Mouse (Mus musculus) MEL (cell line): Measurements from ENCODE around the gene Stra6. TPM values are rescaled to one million over a fixed set of nuclear protein-coding genes. Genes with fewer than 3 reads are reported as not detected.

Experiments used
- DNase-seq: peaks from one replicate; pipeline ENCODE4 v3.0.0; 2011; ENCODE audit warnings: low read depth, low spot score
- H3K27ac ChIP-seq: 2 replicates; pipeline ENCODE4 v1.5.1; 2012; ENCODE audit warnings: low read depth, mild to moderate bottlenecking, control low read depth, low read length, moderate library complexity; ENCODE audit not compliant: control insufficient read depth
- H3K27me3 ChIP-seq, 2 experiments: fragments of 150-350 bp in 1 of 2; sonication (generic) in 1 of 2; 2 replicates each; pipeline ENCODE4 v1.6.1; 2012; ENCODE audit warnings: low read length in 2 of 2, mild to moderate bottlenecking in 2 of 2, improper control_type of control experiment in 1 of 2, moderate library complexity in 1 of 2; ENCODE audit not compliant: insufficient read depth in 2 of 2, control insufficient read depth in 1 of 2
- H3K36me3 ChIP-seq, 2 experiments: 2 replicates each; pipeline ENCODE4 v1.6.1; 2012 to 2014; ENCODE audit warnings: low read length in 2 of 2, improper control_type of control experiment in 1 of 2, inconsistent platforms in 1 of 2, mild to moderate bottlenecking in 1 of 2; ENCODE audit not compliant: insufficient read depth in 2 of 2, control insufficient read depth in 1 of 2
- H3K4me1 ChIP-seq, 2 experiments: fragments of 150-350 bp in 1 of 2; sonication (generic) in 1 of 2; 2 replicates each; pipeline ENCODE4 v1.6.1; 2012; ENCODE audit warnings: low read length in 2 of 2, improper control_type of control experiment in 1 of 2, mild to moderate bottlenecking in 1 of 2; ENCODE audit not compliant: insufficient read depth in 2 of 2, control insufficient read depth in 1 of 2
- H3K4me3 ChIP-seq, 2 experiments: fragments of 150-350 bp in 1 of 2; sonication (generic) in 1 of 2; 2 replicates each; pipeline ENCODE4 v1.5.1; 2012; ENCODE audit warnings: low read depth in 2 of 2, low read length in 2 of 2, mild to moderate bottlenecking in 2 of 2, moderate library complexity in 2 of 2, control low read depth in 1 of 2, improper control_type of control experiment in 1 of 2; ENCODE audit not compliant: control insufficient read depth in 1 of 2, insufficient read depth in 1 of 2
- H3K79me2 ChIP-seq: 2 replicates; pipeline ENCODE4 v1.6.1; 2012; ENCODE audit warnings: mild to moderate bottlenecking, low read length, moderate library complexity; ENCODE audit not compliant: control insufficient read depth, poor library complexity, insufficient read depth
- H3K9ac ChIP-seq: 2 replicates; pipeline ENCODE4 v1.6.1; 2012; ENCODE audit warnings: low read depth, mild to moderate bottlenecking, control low read depth, low read length, moderate library complexity; ENCODE audit not compliant: control insufficient read depth, poor library complexity, severe bottlenecking
- H3K9me3 ChIP-seq: fragments of 150-350 bp; sonication (generic); replicated peaks from 2 replicates; pipeline ENCODE4 v1.6.1; 2012; ENCODE audit warnings: mild to moderate bottlenecking, low read length, improper control_type of control experiment, moderate library complexity; ENCODE audit not compliant: insufficient read depth
- BHLHE40 ChIP-seq: IDR thresholded peaks from 2 replicates; pipeline ENCODE4 v1.6.1; 2012; ENCODE audit warnings: low read depth, mild to moderate bottlenecking, inconsistent platforms, low read length, improper control_type of control experiment, borderline replicate concordance
- CHD1 ChIP-seq: IDR thresholded peaks from 2 replicates; pipeline ENCODE4 v1.6.1; 2012; ENCODE audit warnings: low read depth, mild to moderate bottlenecking, inconsistent platforms, low read length, improper control_type of control experiment
- CTCF ChIP-seq, 3 experiments: IDR thresholded peaks in 2 of 3; conservative IDR thresholded peaks in 1 of 3; 2 replicates each; pipeline ENCODE4 v1.5.1; 2011 to 2012; ENCODE audit warnings: low read length in 3 of 3, low read depth in 2 of 3, mild to moderate bottlenecking in 2 of 3, improper control_type of control experiment in 1 of 3, inconsistent platforms in 1 of 3, mixed read lengths in 1 of 3, moderate library complexity in 1 of 3; ENCODE audit not compliant: control insufficient read depth in 1 of 3, insufficient read depth in 1 of 3, poor library complexity in 1 of 3, severe bottlenecking in 1 of 3
- E2F4 ChIP-seq: IDR thresholded peaks from 2 replicates; pipeline ENCODE4 v1.6.1; 2011; ENCODE audit warnings: low read depth, low read length, improper control_type of control experiment, borderline replicate concordance
- EP300 ChIP-seq, 2 experiments: IDR thresholded peaks; 2 replicates each; pipeline ENCODE4 v1.6.1; 2011; ENCODE audit warnings: improper control_type of control experiment in 2 of 2, low read length in 2 of 2, low read depth in 1 of 2, mild to moderate bottlenecking in 1 of 2
- ETS1 ChIP-seq: IDR thresholded peaks from 2 replicates; pipeline ENCODE4 v1.6.1; 2012; ENCODE audit warnings: low read depth, mild to moderate bottlenecking, inconsistent platforms, low read length, improper control_type of control experiment, moderate library complexity
- HCFC1 ChIP-seq: IDR thresholded peaks from 2 replicates; pipeline ENCODE4 v1.6.1; 2012; ENCODE audit warnings: low read depth, mild to moderate bottlenecking, inconsistent platforms, low read length, improper control_type of control experiment, moderate library complexity
- JUND ChIP-seq: IDR thresholded peaks from 2 replicates; pipeline ENCODE4 v1.6.1; 2011; ENCODE audit warnings: low read depth, mild to moderate bottlenecking, improper control_type of control experiment, low read length
- MAFK ChIP-seq: IDR thresholded peaks from 2 replicates; pipeline ENCODE4 v1.6.1; 2011; ENCODE audit warnings: low read depth, mild to moderate bottlenecking, low read length, improper control_type of control experiment, borderline replicate concordance
- MAZ ChIP-seq: IDR thresholded peaks from 2 replicates; pipeline ENCODE4 v1.6.1; 2012; ENCODE audit warnings: low read depth, mild to moderate bottlenecking, inconsistent platforms, low read length, improper control_type of control experiment
- MEF2A ChIP-seq: IDR thresholded peaks from 2 replicates; pipeline ENCODE4 v1.6.1; 2014; ENCODE audit warnings: low read depth, mild to moderate bottlenecking, inconsistent platforms, low read length, improper control_type of control experiment; ENCODE audit not compliant: poor library complexity, insufficient replicate concordance, severe bottlenecking; ENCODE audit errors: extremely low read depth
- MYB ChIP-seq: IDR thresholded peaks from 2 replicates; pipeline ENCODE4 v1.6.1; 2011; ENCODE audit warnings: mild to moderate bottlenecking, low read depth, low read length, improper control_type of control experiment
- MYC ChIP-seq: IDR thresholded peaks from 2 replicates; pipeline ENCODE4 v1.6.1; 2011; ENCODE audit warnings: low read depth, mild to moderate bottlenecking, low read length, improper control_type of control experiment, moderate library complexity
- POLR2AphosphoS2 ChIP-seq: IDR thresholded peaks from 2 replicates; pipeline ENCODE4 v1.6.1; 2011; ENCODE audit warnings: low read length, improper control_type of control experiment
- POLR2AphosphoS5 ChIP-seq: IDR thresholded peaks from 2 replicates; pipeline ENCODE4 v1.6.1; 2012; ENCODE audit warnings: low read depth, borderline replicate concordance, mild to moderate bottlenecking, inconsistent platforms, low read length, moderate library complexity, mixed read lengths
- RCOR1 ChIP-seq: IDR thresholded peaks from 2 replicates; pipeline ENCODE4 v1.6.1; 2012; ENCODE audit warnings: low read depth, mild to moderate bottlenecking, inconsistent platforms, low read length, improper control_type of control experiment
- SMC3 ChIP-seq: IDR thresholded peaks from 2 replicates; pipeline ENCODE4 v1.6.1; 2011; ENCODE audit warnings: low read depth, low read length, improper control_type of control experiment
- TCF12 ChIP-seq: IDR thresholded peaks from 2 replicates; pipeline ENCODE4 v1.6.1; 2014; ENCODE audit warnings: low read depth, mild to moderate bottlenecking, inconsistent platforms, low read length, improper control_type of control experiment, moderate library complexity
- UBTF ChIP-seq: IDR thresholded peaks from 2 replicates; pipeline ENCODE4 v1.6.1; 2012; ENCODE audit warnings: low read depth, mild to moderate bottlenecking, inconsistent platforms, low read length, improper control_type of control experiment, moderate library complexity, borderline replicate concordance; ENCODE audit not compliant: insufficient read depth
- USF1 ChIP-seq: IDR thresholded peaks from 2 replicates; pipeline ENCODE4 v1.6.1; 2014; ENCODE audit warnings: low read depth, mild to moderate bottlenecking, inconsistent platforms, low read length, improper control_type of control experiment, moderate library complexity
- USF2 ChIP-seq, 2 experiments: IDR thresholded peaks; 2 replicates each; pipeline ENCODE4 v1.6.1; 2011 to 2012; ENCODE audit warnings: improper control_type of control experiment in 2 of 2, low read length in 2 of 2, borderline replicate concordance in 1 of 2, inconsistent platforms in 1 of 2, low read depth in 1 of 2, mild to moderate bottlenecking in 1 of 2; ENCODE audit not compliant: insufficient read depth in 1 of 2
- ZC3H11A ChIP-seq: IDR thresholded peaks from 2 replicates; pipeline ENCODE4 v1.6.1; 2012; ENCODE audit warnings: low read depth, mild to moderate bottlenecking, inconsistent platforms, low read length, improper control_type of control experiment
- ZMIZ1 ChIP-seq: IDR thresholded peaks from 2 replicates; pipeline ENCODE4 v1.6.1; 2012; ENCODE audit warnings: low read depth, mild to moderate bottlenecking, inconsistent platforms, low read length, improper control_type of control experiment, moderate library complexity
- ZNF384 ChIP-seq: IDR thresholded peaks from 2 replicates; pipeline ENCODE4 v1.6.1; 2012; ENCODE audit warnings: low read depth, mild to moderate bottlenecking, inconsistent platforms, low read length, improper control_type of control experiment
- polyA plus RNA-seq, 2 experiments: library from polyadenylated mRNA; stranded (reverse) in 1 of 2; unstranded in 1 of 2; fragments of >175 nt in 1 of 2; fragments of >200 nt in 1 of 2; gene quantifications; 2 replicates each; pipeline versions ENCODE4 v1.2.1 to v1.2.4; 2012; ENCODE audit warnings: low replicate concordance in 2 of 2, low read depth in 1 of 2; ENCODE audit not compliant: insufficient read length in 2 of 2, insufficient read depth in 1 of 2, missing spikeins in 1 of 2
- total RNA-seq: library from RNA; depleted of rRNA; stranded (reverse); fragments of 300-350 nt; gene quantifications from 2 replicates; pipeline ENCODE4 v1.2.3, GENCODE M21; 2012

The Stra6 gene
- total and polyA plus RNA-seq, 3 experiments, result not detected

GRCm38 (mm10) chr9:58179390-58179789 is 115.8 kb downstream of the Stra6 start:
- no peaks in the 10 kb centered on the region for H3K4me1 ChIP-seq
- H3K9me3 ChIP-seq, result no peaks in the 10 kb centered on the region
- no peak for TF ChIP-seq CHD1
- TF ChIP-seq MEF2A, result no peak
- no peak for TF ChIP-seq RCOR1
- no peak for TF ChIP-seq POLR2AphosphoS2
- no peak for TF ChIP-seq ZC3H11A
- no peak for TF ChIP-seq POLR2AphosphoS5
- no peak for TF ChIP-seq ETS1
- TF ChIP-seq SMC3, result no peak
- no peak for TF ChIP-seq TCF12
- TF ChIP-seq MAZ, result no peak
- TF ChIP-seq MAFK, result no peak

GRCm38 (mm10) chr9:58184456-58184855 is 120.9 kb downstream of the Stra6 start:
- H3K27me3 ChIP-seq, result peaks cover 11 to 20% of the 10 kb centered on the region in 2 experiments
- H3K79me2 ChIP-seq, result no peaks in the 10 kb centered on the region
- no peak for DNase-seq
- no peak overlapping the region for H3K9ac ChIP-seq
- no peaks in the 10 kb centered on the region for H3K4me1 ChIP-seq
- TF ChIP-seq E2F4 (no peak), ZMIZ1 (no peak)
- H3K27ac ChIP-seq, result no peak overlapping the region
- H3K36me3 ChIP-seq, result no peaks in the 10 kb centered on the region
- H3K4me3 ChIP-seq, result no peak overlapping the region
- H3K9me3 ChIP-seq, result no peaks in the 10 kb centered on the region

More at GRCm38 (mm10) chr9:58179390-58179789, 115.8 kb downstream of the Stra6 start:
- H3K27ac ChIP-seq, result no peak overlapping the region
- H3K27me3 ChIP-seq, result peaks cover 6 to 13% of the 10 kb centered on the region in 2 experiments
- H3K36me3 ChIP-seq, result no peaks in the 10 kb centered on the region
- no peak overlapping the region for H3K4me3 ChIP-seq
- DNase-seq, result no peak
- H3K79me2 ChIP-seq, result no peaks in the 10 kb centered on the region
- no peak overlapping the region for H3K9ac ChIP-seq

- TF ChIP-seq E2F4 (no peak), SMC3 (no peak), ZMIZ1 (no peak), CTCF (IDR thresholded peaks at IDR 0.05 in 2 of 3, conservative IDR thresholded peaks at IDR 0.05 in 1 of 3; ENCODE audit: control insufficient read depth in 1 of 3, insufficient read depth in 1 of 3, low read depth in 2 of 3, low read length in 3 of 3, poor library complexity in 1 of 3, severe bottlenecking in 1 of 3) (no peak), UBTF (no peak), JUND (no peak), CHD1 (no peak), MAFK (no peak), BHLHE40 (no peak), MYC (no peak), MYB (no peak), EP300 (IDR thresholded peaks at IDR 0.05; ENCODE audit: low read depth in 1 of 2, low read length in 2 of 2) (no peak), ZNF384 (no peak), ETS1 (no peak), USF2 (IDR thresholded peaks at IDR 0.05; ENCODE audit: borderline replicate concordance in 1 of 2, insufficient read depth in 1 of 2, low read depth in 1 of 2, low read length in 2 of 2) (no peak), HCFC1 (no peak), USF1 (no peak)
- TF ChIP-seq, all 39 proteins: peak for 0
- no peak overlapping the region for H3K27ac ChIP-seq
- H3K79me2 ChIP-seq, result no peaks in the 10 kb centered on the region
- no peak overlapping the region for H3K4me3 ChIP-seq
- H3K4me1 ChIP-seq, result no peaks in the 10 kb centered on the region
- DNase-seq, result no peak
- H3K9me3 ChIP-seq, result no peaks in the 10 kb centered on the region
- H3K9ac ChIP-seq, result no peak overlapping the region
- H3K36me3 ChIP-seq, result no peaks in the 10 kb centered on the region
- H3K27me3 ChIP-seq, result peaks cover 10 to 15% of the 10 kb centered on the region in 2 experiments
Observed at GRCm38 (mm10) chr9:58194222-58194621, 130.6 kb downstream of the Stra6 start.
